Mouse (Mus musculus): ENCODE results near the gene Wbp11. TPM values are rescaled to one million over a fixed set of nuclear protein-coding genes. Genes with fewer than 3 reads are reported as not detected.

Wbp11 gene
- total and polyA plus RNA-seq, 3 experiments = 43.5 to 411 (median 294) TPM

GRCm38 (mm10) chr6:136817549-136817948 is 10.5 kb downstream of the Wbp11 start:
- H3K4me1 ChIP-seq (ENCODE audit: control insufficient read depth in 1 of 2, insufficient read depth in 2 of 2, low read length in 2 of 2) = no peaks in the 10 kb centered on the region
- no peak for DNase-seq (ENCODE audit: low read depth, low spot score)
- peaks cover 2% of the 10 kb centered on the region; the same call in 1 of the 2 replicates for H3K79me2 ChIP-seq (ENCODE audit: control insufficient read depth, insufficient read depth, low read length, poor library complexity)
- H3K36me3 ChIP-seq (ENCODE audit: control insufficient read depth in 1 of 2, insufficient read depth in 2 of 2, low read length in 2 of 2) = peaks cover 0 to 32% of the 10 kb centered on the region in 2 experiments; a peak in 2 of 4 replicates
- no peaks in the 10 kb centered on the region for H3K9me3 ChIP-seq (replicated peaks; ENCODE audit: insufficient read depth, low read length)
- H3K27ac ChIP-seq (ENCODE audit: control insufficient read depth, low read depth, low read length) = no peak overlapping the region
- TF ChIP-seq USF1 (IDR thresholded peaks at IDR 0.05; ENCODE audit: low read depth, low read length) (no peak), EP300 (IDR thresholded peaks at IDR 0.05; ENCODE audit: low read depth in 1 of 2, low read length in 2 of 2) (no peak), RAD21 (IDR thresholded peaks at IDR 0.05; ENCODE audit: low read depth, low read length) (no peak), MYC (IDR thresholded peaks at IDR 0.05; ENCODE audit: low read depth, low read length) (no peak), MEF2A (IDR thresholded peaks at IDR 0.05; ENCODE audit: extremely low read depth, insufficient replicate concordance, low read depth, low read length, poor library complexity, severe bottlenecking) (no peak), ELF1 (IDR thresholded peaks at IDR 0.05; ENCODE audit: low read depth, low read length) (no peak), E2F4 (IDR thresholded peaks at IDR 0.05; ENCODE audit: borderline replicate concordance, low read depth, low read length) (no peak)
- no peak overlapping the region for H3K4me3 ChIP-seq (ENCODE audit: control insufficient read depth in 1 of 2, insufficient read depth in 1 of 2, low read depth in 2 of 2, low read length in 2 of 2)
- H3K27me3 ChIP-seq (ENCODE audit: control insufficient read depth in 1 of 2, insufficient read depth in 2 of 2, low read length in 2 of 2) = no peaks in the 10 kb centered on the region
- H3K9ac ChIP-seq (ENCODE audit: control insufficient read depth, low read depth, low read length, poor library complexity, severe bottlenecking) = no peak overlapping the region

DNA sequence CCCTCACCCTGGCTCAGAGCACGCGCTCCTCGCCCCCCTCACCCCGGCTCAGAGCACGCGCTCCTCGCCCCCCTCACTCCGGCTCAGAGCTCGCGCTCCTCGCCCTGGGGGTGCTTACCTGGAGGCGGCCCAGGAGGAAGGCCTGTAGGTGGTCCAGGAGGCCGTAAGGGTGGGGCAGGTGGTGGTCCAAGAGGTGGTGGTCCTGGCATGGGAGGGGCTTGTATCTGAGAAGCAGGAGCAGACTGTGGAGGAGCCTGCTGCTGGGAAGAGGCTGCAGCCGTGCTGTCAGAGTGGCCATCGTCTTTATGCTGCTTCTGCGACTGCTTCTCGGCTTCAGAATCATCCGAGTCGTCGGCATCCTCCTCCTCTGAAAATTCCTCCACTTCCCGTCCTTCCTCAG is 11.2 kb downstream of the Wbp11 start:
- Histone ChIP-seq H3K27ac (ENCODE audit: control insufficient read depth, low read depth, low read length) (no peak overlapping the region), H3K36me3 (ENCODE audit: control insufficient read depth in 1 of 2, insufficient read depth in 2 of 2, low read length in 2 of 2) (peaks cover 0 to 31% of the 10 kb centered on the region in 2 experiments; a peak in 2 of 4 replicates), H3K79me2 (ENCODE audit: control insufficient read depth, insufficient read depth, low read length, poor library complexity) (peaks cover 2% of the 10 kb centered on the region; the same call in 1 of the 2 replicates), H3K4me1 (ENCODE audit: control insufficient read depth in 1 of 2, insufficient read depth in 2 of 2, low read length in 2 of 2) (no peaks in the 10 kb centered on the region), H3K27me3 (ENCODE audit: control insufficient read depth in 1 of 2, insufficient read depth in 2 of 2, low read length in 2 of 2) (no peaks in the 10 kb centered on the region), H3K9ac (ENCODE audit: control insufficient read depth, low read depth, low read length, poor library complexity, severe bottlenecking) (no peak overlapping the region), H3K4me3 (ENCODE audit: control insufficient read depth in 1 of 2, insufficient read depth in 1 of 2, low read depth in 2 of 2, low read length in 2 of 2) (no peak overlapping the region), H3K9me3 (replicated peaks; ENCODE audit: insufficient read depth, low read length) (no peaks in the 10 kb centered on the region)
- TF ChIP-seq CTCF (IDR thresholded peaks at IDR 0.05 in 2 of 3, conservative IDR thresholded peaks at IDR 0.05 in 1 of 3; ENCODE audit: control insufficient read depth in 1 of 3, insufficient read depth in 1 of 3, low read depth in 2 of 3, low read length in 3 of 3, poor library complexity in 1 of 3, severe bottlenecking in 1 of 3) (no peak), KAT2A (conservative IDR thresholded peaks at IDR 0.05; ENCODE audit: low read depth, low read length) (no peak), USF2 (IDR thresholded peaks at IDR 0.05; ENCODE audit: borderline replicate concordance in 1 of 2, insufficient read depth in 1 of 2, low read depth in 1 of 2, low read length in 2 of 2) (no peak)
- DNase-seq (ENCODE audit: low read depth, low spot score) = no peak

DNA sequence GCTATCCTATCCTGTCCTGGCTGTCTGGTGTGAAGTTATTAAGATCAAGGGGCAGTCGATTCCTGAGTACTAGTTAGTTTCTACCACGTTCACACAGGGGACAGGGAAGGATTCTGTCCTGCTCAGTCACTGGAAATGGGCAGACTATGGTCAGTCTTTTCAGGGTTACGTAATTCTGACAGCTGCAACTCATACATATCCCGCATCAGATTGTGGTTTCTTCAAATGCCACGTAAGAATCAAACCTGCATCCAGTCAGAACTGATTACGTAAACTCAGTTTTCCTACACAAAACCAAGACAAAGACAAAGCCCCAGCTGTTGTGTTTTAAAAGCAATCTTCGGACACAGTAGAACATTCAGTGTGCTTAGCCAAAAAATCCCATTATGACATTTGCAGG is 12.7 kb downstream of the Wbp11 start:
- peaks cover 0 to 3% of the 10 kb centered on the region in 2 experiments; a peak in 2 of 4 replicates for H3K4me1 ChIP-seq (ENCODE audit: control insufficient read depth in 1 of 2, insufficient read depth in 2 of 2, low read length in 2 of 2)
- no peaks in the 10 kb centered on the region for H3K27me3 ChIP-seq (ENCODE audit: control insufficient read depth in 1 of 2, insufficient read depth in 2 of 2, low read length in 2 of 2)
- no peak overlapping the region for H3K9ac ChIP-seq (ENCODE audit: control insufficient read depth, low read depth, low read length, poor library complexity, severe bottlenecking)
- H3K36me3 ChIP-seq (ENCODE audit: control insufficient read depth in 1 of 2, insufficient read depth in 2 of 2, low read length in 2 of 2) = peaks cover under 1 to 21% of the 10 kb centered on the region in 2 experiments
- TF ChIP-seq MXI1 (IDR thresholded peaks at IDR 0.05; ENCODE audit: low read depth, low read length) (no peak), ZC3H11A (IDR thresholded peaks at IDR 0.05; ENCODE audit: low read depth, low read length) (no peak), HCFC1 (IDR thresholded peaks at IDR 0.05; ENCODE audit: low read depth, low read length) (no peak), MYC (IDR thresholded peaks at IDR 0.05; ENCODE audit: low read depth, low read length) (no peak), TBP (IDR thresholded peaks at IDR 0.05; ENCODE audit: low read depth, low read length) (no peak), SIN3A (IDR thresholded peaks at IDR 0.05; ENCODE audit: low read length) (no peak), ZNF384 (IDR thresholded peaks at IDR 0.05; ENCODE audit: low read depth, low read length) (no peak), TCF12 (IDR thresholded peaks at IDR 0.05; ENCODE audit: low read depth, low read length) (no peak), POLR2AphosphoS2 (IDR thresholded peaks at IDR 0.05; ENCODE audit: low read length) (no peak), RCOR1 (IDR thresholded peaks at IDR 0.05; ENCODE audit: low read depth, low read length) (no peak), JUND (IDR thresholded peaks at IDR 0.05; ENCODE audit: low read depth, low read length) (no peak)
- H3K79me2 ChIP-seq (ENCODE audit: control insufficient read depth, insufficient read depth, low read length, poor library complexity) = peaks cover 3% of the 10 kb centered on the region
- DNase-seq (ENCODE audit: low read depth, low spot score) = no peak
- H3K27ac ChIP-seq (ENCODE audit: control insufficient read depth, low read depth, low read length) = no peak overlapping the region
- no peaks in the 10 kb centered on the region for H3K9me3 ChIP-seq (replicated peaks; ENCODE audit: insufficient read depth, low read length)
- H3K4me3 ChIP-seq (ENCODE audit: control insufficient read depth in 1 of 2, insufficient read depth in 1 of 2, low read depth in 2 of 2, low read length in 2 of 2) = no peak overlapping the region

Data from MEL (cell line).